Mouse (Mus musculus): ENCODE data around the gene Dand5. TPM values are rescaled to one million over a fixed set of nuclear protein-coding genes. Genes with fewer than 3 reads are reported as not detected.

Dand5 gene
- polyA plus RNA-seq, 1 experiment from 2014 or later = 12.3 TPM

DNA sequence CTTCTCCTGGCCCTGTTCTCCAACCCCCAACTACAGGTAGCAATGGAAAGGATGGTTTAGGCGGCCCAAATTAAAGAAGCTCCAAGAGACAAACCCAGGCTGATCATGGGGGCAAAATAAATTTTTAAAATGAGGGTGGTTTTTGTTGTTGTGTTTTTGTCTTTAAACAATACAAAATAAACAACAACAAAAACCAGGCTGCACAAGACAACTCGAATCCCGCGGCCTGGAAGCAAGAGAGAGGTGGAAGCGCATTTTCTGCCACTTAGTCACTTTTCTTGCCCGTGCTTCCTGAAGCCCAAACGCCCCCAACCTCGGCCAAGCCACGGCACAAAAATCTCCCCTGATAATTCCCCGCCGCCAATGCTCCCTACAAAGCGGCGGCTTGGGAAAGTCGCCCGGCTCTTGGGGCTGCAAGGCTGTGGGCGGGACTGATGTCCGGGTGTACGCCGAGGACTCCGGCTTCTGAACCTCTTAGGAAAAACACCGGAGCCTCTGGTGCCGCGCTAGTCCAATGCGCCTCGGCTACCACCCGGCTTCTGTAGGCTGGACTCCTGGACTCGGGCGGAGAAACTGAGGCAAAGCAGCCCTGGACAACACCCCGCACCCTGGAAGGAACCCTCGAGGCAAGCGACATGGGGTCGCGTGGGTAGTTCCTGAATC, 38.6 kb downstream of the Dand5 start:
- Histone ChIP-seq H3K4me2 (peak overlapping the region; percentile 36), H3K27me3 (replicated peaks) (peaks cover 98% of the 10 kb centered on the region), H3K9me3 (no peaks in the 10 kb centered on the region), H3K4me1 (peaks cover 40% of the 10 kb centered on the region), H3K9ac (no peak overlapping the region), H3K27ac (0 out of 2 replicates have a peak overlapping the region, but pooled peaks have one; percentile 43), H3K36me3 (replicated peaks) (no peaks in the 10 kb centered on the region), H3K4me3 (peak overlapping the region; percentile 19)
- no peak for ATAC-seq (replicated peaks)
- WGBS = 2% methylated on average over 33 of the region's 33 CpGs

- 15% methylated on average over 11 of the region's 11 CpGs for WGBS
- no peak for ATAC-seq (replicated peaks)
Observed at GRCm38 (mm10) chr8:84783198-84783918, 39.3 kb downstream of the Dand5 start.

DNA sequence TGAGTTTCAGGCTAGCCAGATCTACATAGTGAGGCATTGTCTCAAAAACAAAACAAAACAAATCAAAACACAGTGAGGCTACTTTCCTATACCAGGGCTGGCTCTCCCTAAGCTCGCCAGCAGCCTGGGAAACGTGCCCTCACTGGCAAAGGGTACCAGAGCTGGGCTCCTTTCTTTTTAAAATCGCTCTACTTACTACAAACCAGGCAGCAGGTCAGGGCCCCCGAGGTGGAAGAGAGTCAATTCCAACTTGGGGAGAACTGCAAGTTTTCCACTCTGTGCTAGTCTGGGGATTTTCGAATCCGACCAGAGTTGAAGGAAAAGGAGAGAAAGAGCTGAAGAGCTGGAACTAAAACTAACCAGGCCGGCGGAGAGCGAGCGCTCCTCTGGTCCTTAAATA, 39.9 kb downstream of the Dand5 start:
- 18% methylated on average over 10 of the region's 10 CpGs for WGBS
- Histone ChIP-seq H3K9me3 (no peaks in the 10 kb centered on the region), H3K4me1 (peaks cover 37% of the 10 kb centered on the region), H3K27ac (no peak overlapping the region), H3K4me3 (no peak overlapping the region), H3K27me3 (replicated peaks) (peaks cover 96% of the 10 kb centered on the region), H3K36me3 (replicated peaks) (no peaks in the 10 kb centered on the region), H3K9ac (no peak overlapping the region), H3K4me2 (no peak overlapping the region)
- no peak for ATAC-seq (replicated peaks)

More at GRCm38 (mm10) chr8:84783198-84783918, 39.3 kb downstream of the Dand5 start:
- Histone ChIP-seq H3K27ac (no peak overlapping the region), H3K9me3 (no peaks in the 10 kb centered on the region), H3K36me3 (replicated peaks) (no peaks in the 10 kb centered on the region), H3K4me2 (no peak overlapping the region), H3K9ac (no peak overlapping the region), H3K27me3 (replicated peaks) (peaks cover 96% of the 10 kb centered on the region), H3K4me1 (peaks cover 40% of the 10 kb centered on the region), H3K4me3 (no peak overlapping the region)

DNA sequence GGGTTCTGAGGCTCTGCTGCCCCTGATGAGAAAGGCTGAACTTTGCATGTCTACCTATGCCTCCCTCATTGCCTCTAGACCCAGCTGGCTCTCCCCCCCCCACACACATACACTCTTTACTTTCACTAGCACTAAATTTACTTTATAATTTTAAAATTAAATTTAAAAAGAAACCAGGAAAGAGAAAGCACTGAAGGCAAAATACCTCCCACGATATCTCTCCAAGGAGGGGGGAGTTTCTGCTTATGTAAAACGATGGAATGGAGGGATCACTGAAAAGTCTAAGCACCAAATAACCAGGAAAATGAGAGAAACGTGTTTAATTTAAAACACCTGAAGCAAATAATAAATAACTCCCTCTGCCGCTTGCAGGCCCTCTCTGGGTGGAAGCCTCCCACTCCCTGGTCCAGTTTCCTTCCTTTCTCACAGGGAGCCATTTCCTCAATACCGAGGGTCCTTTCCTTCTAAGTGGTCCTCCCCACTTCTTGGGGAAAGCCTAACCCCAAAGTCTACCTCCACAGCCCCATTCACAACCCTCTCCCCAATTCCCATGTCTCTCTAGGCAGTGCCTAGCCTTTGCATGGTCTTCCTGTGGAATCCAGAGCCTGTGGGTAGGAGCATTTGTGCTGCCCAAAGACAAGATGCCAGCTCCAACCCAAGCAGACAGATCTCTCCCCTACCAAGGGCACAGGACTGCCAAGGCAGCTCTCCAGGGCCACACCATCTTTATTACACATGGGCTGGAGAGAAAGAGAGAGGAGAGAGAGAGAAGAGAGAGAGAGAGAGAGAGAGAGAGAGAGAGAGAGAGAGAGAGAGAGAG, 40.7 kb downstream of the Dand5 start:
- WGBS = 11% methylated on average over 5 of the region's 5 CpGs
- peaks cover 35% of the 10 kb centered on the region for H3K4me1 ChIP-seq
- no peak overlapping the region for H3K4me2 ChIP-seq
- no peaks in the 10 kb centered on the region for H3K9me3 ChIP-seq
- H3K27ac ChIP-seq = no peak overlapping the region
- ATAC-seq (replicated peaks) = no peak
- peaks cover 96% of the 10 kb centered on the region for H3K27me3 ChIP-seq (replicated peaks)
- H3K9ac ChIP-seq = no peak overlapping the region
- H3K36me3 ChIP-seq (replicated peaks) = no peaks in the 10 kb centered on the region
- H3K4me3 ChIP-seq = no peak overlapping the region

DNA sequence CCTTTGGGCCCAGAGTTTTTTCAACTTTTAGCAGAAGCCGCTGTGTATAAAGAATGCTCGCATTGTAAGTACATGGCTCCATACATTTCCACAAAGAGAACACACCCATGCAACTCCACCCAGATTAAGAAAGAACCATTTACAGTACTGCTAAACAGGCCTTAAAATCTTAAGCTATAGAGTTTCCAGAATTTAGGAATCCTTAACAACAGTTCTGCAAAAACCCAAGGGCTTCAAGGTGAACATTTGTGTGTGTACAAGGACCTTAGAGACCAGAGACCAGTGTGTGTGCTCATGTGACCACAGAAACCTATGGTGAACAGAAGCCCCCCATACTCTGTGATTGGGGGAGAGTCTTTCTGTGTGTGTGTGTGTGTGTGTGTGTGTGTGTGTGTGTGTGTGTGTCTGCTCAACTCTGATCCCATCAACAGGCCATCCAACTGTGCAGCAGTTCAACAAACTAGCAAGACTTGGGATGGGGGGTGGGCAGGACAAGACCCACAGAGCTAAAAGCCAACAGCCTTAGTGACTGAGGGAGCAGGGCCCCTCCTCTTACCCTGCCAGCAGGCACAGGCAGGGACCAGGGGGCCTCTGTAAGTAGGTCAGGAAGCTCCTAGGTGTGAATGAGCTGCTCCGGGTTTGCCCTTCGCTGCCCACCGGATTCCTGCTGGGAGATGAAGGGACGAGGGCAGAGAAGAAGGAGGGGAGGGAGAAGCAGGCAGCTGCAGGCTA, 41.5 kb downstream of the Dand5 start:
- H3K4me2 ChIP-seq = no peak overlapping the region
- no peak overlapping the region for H3K9ac ChIP-seq
- ATAC-seq (replicated peaks) = no peak
- H3K4me1 ChIP-seq = peaks cover 31% of the 10 kb centered on the region
- H3K27me3 ChIP-seq (replicated peaks) = peaks cover 94% of the 10 kb centered on the region
- no peak overlapping the region for H3K27ac ChIP-seq
- no peak overlapping the region for H3K4me3 ChIP-seq
- no peaks in the 10 kb centered on the region for H3K36me3 ChIP-seq (replicated peaks)
- H3K9me3 ChIP-seq = no peaks in the 10 kb centered on the region
- WGBS = 15% methylated on average over 6 of the region's 6 CpGs

DNA sequence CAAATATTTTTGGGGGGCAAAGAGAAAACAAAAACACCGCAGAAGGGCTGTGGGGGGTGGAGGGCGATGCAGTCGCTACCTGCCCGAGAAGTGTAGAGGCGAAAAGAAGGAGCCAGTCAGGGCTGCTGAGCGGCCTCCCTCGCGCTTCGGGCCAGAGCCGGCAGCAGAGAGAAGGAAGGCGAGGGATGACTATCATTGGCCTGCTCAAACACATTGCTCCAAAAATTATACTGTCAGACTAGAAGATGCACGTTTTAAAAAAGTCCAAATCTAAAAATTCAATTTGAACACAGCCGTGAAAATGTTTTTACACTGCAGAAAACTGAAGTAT, 42.4 kb downstream of the Dand5 start:
- WGBS = 9% methylated on average over 13 of the region's 13 CpGs
- Histone ChIP-seq H3K27ac (peak overlapping the region; percentile 67), H3K4me1 (peaks cover 29% of the 10 kb centered on the region), H3K36me3 (replicated peaks) (no peaks in the 10 kb centered on the region), H3K27me3 (replicated peaks) (peaks cover 94% of the 10 kb centered on the region), H3K4me3 (no peak overlapping the region), H3K9me3 (no peaks in the 10 kb centered on the region), H3K9ac (no peak overlapping the region), H3K4me2 (peak overlapping the region; percentile 15; the same call in 1 of the 2 replicates)
- no peak for ATAC-seq (replicated peaks)

- WGBS = 6% methylated on average over 19 of the region's 19 CpGs
- Histone ChIP-seq H3K9ac (no peak overlapping the region), H3K27me3 (replicated peaks) (peaks cover 91% of the 10 kb centered on the region)
Observed at GRCm38 (mm10) chr8:84779519-84780224, 43.0 kb downstream of the Dand5 start.

DNA sequence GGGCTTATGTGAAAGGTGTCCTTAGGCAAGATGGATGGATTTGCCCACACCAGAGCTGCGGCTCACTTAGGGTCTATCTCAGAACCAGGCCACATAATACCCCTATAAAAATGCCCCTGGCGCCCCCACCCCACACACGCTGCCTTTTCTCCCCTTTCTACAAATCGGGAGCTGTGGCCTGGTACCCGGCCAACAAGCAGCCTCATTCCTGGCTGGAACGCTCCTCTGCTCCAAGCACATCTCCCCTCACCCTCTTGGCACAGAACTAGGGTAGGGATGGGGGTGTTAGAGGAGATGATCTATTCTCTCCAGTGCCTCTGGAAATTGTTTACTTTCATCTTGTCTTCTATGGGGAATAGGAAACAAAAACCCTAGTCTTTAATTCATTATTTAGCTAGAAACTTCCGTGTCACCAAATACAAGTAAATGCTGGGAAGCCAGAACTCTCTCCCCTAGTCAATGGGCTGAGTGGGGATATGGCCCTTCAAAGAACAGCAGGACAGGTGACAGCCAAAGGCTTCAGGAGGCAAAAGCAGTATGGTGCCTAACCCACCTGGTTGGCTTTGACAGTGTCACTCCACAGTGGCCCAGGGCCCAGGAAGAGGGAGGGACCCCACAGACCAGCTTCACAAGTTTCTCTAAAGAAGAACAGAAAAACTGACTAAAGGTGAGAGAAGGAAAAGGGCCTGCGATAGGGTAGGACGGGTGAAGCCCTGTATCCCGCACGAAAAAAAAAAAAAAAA, 43.8 kb downstream of the Dand5 start:
- peak overlapping the region; percentile 67 for H3K27ac ChIP-seq
- 10% methylated on average over 11 of the region's 11 CpGs for WGBS
- H3K9me3 ChIP-seq = no peaks in the 10 kb centered on the region
- H3K36me3 ChIP-seq (replicated peaks) = no peaks in the 10 kb centered on the region
- peak overlapping the region; percentile 15 for H3K4me2 ChIP-seq
- peaks cover 27% of the 10 kb centered on the region for H3K4me1 ChIP-seq
- no peak overlapping the region for H3K4me3 ChIP-seq
- ATAC-seq (replicated peaks) = no peak
- H3K27me3 ChIP-seq (replicated peaks) = peaks cover 83% of the 10 kb centered on the region
- H3K9ac ChIP-seq = no peak overlapping the region

More at GRCm38 (mm10) chr8:84779519-84780224, 43.0 kb downstream of the Dand5 start:
- Histone ChIP-seq H3K27ac (peak overlapping the region; percentile 67), H3K9me3 (no peaks in the 10 kb centered on the region), H3K4me2 (peak overlapping the region; percentile 15), H3K4me3 (no peak overlapping the region), H3K36me3 (replicated peaks) (no peaks in the 10 kb centered on the region), H3K4me1 (peaks cover 28% of the 10 kb centered on the region)
- ATAC-seq (replicated peaks) = no peak

GRCm38 (mm10) chr8:84777899-84778637, 44.6 kb downstream of the Dand5 start:
- peak overlapping the region; percentile 67; the same call in 1 of the 2 replicates for H3K27ac ChIP-seq
- H3K9me3 ChIP-seq = no peaks in the 10 kb centered on the region
- no peak for ATAC-seq (replicated peaks)
- 41% methylated on average over 10 of the region's 10 CpGs for WGBS
- H3K4me3 ChIP-seq = no peak overlapping the region
- H3K36me3 ChIP-seq (replicated peaks) = no peaks in the 10 kb centered on the region
- no peak overlapping the region for H3K4me2 ChIP-seq
- peaks cover 34% of the 10 kb centered on the region for H3K4me1 ChIP-seq
- H3K9ac ChIP-seq = no peak overlapping the region
- peaks cover 77% of the 10 kb centered on the region for H3K27me3 ChIP-seq (replicated peaks)

DNA sequence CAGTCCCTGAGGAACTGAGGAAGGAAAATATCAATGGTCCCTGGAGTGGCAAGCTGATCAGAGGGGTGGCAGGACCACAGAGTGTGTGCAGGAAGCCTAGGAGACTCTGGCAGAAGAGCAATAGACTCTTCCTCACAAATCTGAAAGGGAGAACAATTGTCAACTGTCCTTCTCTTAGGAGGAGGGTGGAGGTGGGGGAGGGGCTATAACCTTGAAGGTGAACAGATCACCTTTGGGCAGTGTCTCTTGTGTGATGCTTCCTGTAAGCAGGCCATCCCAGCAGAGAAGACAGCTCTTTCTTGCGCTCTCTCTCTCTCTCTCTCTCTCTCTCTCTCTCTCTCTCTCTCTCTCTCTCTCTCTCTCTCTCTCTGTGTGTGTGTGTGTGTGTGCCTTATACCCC, 46.1 kb downstream of the Dand5 start:
- no peak overlapping the region for H3K4me2 ChIP-seq
- 15% methylated on average over 1 of the region's 1 CpGs for WGBS
- H3K36me3 ChIP-seq (replicated peaks) = no peaks in the 10 kb centered on the region
- peak overlapping the region; percentile 82; the same call in 1 of the 2 replicates for H3K27ac ChIP-seq
- H3K27me3 ChIP-seq (replicated peaks) = peaks cover 71% of the 10 kb centered on the region
- H3K4me3 ChIP-seq = no peak overlapping the region
- peaks cover 45% of the 10 kb centered on the region for H3K4me1 ChIP-seq
- no peak for ATAC-seq (replicated peaks)
- no peaks in the 10 kb centered on the region for H3K9me3 ChIP-seq
- no peak overlapping the region for H3K9ac ChIP-seq

Measured in midbrain, embryonic 15.5 days (tissue).